Mouse (Mus musculus) heart, adult 18-20 months (tissue): Measurements from ENCODE around the gene Fignl1. TPM values are rescaled to one million over a fixed set of nuclear protein-coding genes. Genes with fewer than 3 reads are reported as not detected.

ENCODE experiments used
- DNase-seq, 2 experiments: peaks; one replicate each; pipeline ENCODE4 v3.0.0; 2021 to 2022; ENCODE audit warnings: mixed read lengths in 1 of 2
- long read RNA-seq, 2 experiments: library from polyadenylated mRNA; stranded (forward); transcript quantifications; one replicate each; pipeline ENCODE4 v2.0.0; 2021
- total RNA-seq, 2 experiments: library from RNA; stranded (reverse); gene quantifications; 2 replicates each; pipeline ENCODE4 v1.2.3; 2021

Gene Fignl1
- total RNA-seq: under 1 TPM; 0.44 to 0.62 TPM
- long read RNA-seq, experiment 1: 0 reads
- long read RNA-seq, experiment 2, partial matches to known transcripts: 0 of 1 reads
- long read RNA-seq, experiment 2, other reads (novel, unspliced or antisense): 0 of 1 reads

DNA sequence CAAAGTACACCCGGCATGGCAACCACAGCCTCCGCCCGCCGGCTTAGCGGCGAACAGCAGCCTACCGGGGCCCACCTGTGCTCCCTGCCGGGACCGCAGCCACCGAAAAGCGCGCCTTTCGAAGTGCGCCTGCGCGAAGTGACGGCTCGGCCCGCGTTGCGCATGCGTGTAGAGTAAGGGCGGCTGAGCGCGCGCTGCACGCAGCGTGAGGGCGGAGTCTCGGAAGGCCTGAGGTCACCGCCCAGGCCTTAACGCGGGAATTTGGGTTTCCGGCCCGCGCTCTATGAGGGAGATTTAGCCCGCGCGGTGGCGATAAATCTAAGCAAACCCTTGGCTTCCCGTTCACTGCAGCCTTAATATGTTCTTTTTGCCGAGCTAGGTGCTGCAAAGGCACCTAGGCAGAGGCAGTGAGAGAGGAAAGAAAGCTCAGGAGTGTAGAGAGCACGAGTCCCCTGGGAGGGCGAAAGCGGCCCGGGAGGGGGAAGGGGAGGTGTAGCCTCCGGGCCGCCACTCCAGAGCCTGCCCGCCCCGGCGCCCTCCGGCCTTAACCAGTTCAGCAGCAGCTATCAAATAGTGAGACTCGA is at the start of gene Fignl1:
TSS of gene Fignl1 (minus strand) at position 143 of the 584 bp plus-strand sequence.
- peak; percentile 96 to 98 for DNase-seq

DNA sequence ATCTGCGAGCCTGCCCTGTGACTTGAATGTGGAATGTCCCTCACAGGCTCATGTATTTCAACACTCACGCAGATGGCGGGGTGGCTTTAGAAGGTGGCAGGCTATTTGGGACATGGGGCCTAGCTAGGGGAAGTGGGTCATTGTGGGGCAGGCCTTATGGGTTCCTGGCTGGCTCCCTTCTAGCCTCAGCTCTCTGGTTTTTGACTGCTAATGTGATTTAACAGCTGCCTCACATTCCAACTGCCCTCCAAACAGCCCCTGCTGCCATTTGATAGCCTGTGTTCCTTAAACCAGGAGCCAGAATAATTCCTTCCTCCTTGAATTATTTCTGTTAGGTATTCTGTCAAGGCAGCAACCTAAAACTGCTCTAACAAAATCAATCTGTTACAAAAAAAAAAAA is 48.2 kb upstream of the Fignl1 start:
- DNase-seq: no peak

DNA sequence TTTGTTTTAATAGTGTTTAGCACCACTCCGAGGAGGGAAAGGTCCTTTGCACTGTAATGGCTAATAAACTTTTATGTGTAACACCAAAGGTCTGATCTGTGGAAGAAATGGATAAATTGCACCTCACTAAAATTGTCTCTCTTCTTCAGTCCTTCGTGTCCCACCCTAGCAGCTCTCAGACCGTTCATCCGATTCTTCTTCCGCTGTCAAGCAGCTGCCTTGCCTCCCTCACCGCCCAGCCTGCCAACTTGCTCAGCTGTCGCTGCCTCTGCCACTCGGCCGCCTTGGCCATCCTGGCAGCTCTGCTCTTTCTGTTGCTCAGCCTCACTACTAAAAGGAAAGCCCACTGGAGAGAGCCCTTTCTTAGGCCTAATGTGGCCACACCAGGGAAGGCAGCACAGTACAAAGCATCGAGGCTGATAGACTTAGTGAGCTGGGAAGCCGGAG is 46.9 kb upstream of the Fignl1 start:
- no peak for DNase-seq

DNA sequence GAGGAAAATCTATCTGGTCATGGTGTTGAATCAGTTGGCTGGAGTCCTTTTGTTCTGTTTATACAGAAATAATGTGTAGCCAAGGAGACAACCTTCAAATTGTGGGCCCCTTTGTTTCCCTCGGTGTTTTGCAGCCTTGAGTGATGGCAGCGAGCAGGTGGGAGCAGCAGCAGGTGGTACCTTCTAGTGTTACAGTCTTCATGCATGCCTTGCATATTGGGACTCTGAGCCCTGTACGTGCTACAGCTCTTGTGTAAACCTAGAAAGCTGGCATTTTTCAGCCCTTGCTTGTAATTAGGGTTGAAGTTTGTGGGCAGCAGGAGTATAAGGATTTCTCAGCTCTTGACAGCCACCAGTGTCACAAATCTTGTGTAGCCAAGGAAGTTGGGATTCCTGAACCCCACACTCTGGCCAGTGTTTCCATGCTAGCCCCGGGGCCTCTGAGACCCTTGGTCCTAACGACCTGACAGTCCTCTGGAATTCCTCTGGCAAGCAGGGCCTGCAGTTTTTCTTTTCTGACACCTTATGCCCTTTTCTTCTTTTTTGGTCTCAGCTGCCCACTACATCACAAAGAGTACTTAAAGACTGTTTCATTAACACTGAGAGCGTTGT is 46.4 kb upstream of the Fignl1 start:
- no peak for DNase-seq

DNA sequence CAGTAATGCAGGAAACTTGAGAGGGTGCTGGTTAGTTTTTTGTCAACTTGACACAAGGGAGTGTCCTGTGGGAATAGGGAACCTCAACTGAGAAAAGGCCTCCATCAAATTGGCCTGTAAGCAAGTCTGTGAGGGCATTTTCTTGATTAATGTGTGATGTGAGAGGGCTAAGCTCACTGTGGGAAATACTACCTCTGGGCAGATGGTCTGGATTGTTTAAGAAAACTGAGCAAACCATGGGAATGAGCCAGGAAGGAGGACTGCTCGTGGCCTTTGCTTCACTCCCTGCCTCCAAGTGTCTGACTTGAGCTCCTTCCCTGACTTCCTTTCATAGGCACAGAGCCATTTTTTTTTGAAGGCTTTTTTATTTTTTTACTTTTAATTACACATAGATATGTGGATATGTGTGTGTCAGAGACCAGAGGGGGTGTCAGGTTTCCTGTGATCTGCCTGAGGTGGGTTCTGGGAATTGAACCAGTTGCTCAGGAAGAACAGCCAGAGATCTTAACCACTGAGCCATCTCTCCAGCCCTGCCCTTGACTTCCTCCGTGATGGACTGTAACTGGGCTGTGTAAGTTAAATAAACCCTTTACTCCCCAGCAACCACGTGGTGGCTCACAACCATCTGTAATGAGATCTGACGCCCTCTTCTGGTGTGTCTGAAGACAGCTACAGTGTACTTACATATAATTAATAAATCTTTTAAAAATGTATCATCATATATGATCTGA is 45.1 kb upstream of the Fignl1 start:
- DNase-seq: no peak

DNA sequence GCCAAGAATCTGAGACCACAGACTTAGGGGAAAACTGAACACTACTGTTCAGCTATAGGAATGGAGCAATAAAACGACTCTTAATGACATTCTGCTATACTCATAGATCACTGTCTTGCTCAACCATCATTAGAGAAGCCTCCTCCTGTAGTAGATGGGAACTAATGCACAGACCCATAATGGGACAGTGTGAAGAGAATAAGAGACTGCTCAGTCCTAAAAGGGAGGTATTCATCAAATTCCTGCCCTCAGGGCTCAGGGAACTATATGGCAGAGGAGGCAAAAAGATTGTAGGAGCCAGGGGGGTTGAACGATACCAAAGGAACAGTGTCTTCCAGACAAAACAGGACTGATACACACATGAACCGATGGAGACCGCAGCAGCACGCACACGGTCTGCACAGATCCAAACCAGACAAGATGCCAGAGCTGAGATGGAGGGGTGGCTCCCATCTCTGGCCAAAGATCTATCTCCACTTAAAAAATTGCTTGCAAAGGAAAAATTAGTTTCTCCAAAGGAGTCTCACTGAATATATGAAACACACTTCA is 43.3 kb upstream of the Fignl1 start:
- no peak for DNase-seq

DNA sequence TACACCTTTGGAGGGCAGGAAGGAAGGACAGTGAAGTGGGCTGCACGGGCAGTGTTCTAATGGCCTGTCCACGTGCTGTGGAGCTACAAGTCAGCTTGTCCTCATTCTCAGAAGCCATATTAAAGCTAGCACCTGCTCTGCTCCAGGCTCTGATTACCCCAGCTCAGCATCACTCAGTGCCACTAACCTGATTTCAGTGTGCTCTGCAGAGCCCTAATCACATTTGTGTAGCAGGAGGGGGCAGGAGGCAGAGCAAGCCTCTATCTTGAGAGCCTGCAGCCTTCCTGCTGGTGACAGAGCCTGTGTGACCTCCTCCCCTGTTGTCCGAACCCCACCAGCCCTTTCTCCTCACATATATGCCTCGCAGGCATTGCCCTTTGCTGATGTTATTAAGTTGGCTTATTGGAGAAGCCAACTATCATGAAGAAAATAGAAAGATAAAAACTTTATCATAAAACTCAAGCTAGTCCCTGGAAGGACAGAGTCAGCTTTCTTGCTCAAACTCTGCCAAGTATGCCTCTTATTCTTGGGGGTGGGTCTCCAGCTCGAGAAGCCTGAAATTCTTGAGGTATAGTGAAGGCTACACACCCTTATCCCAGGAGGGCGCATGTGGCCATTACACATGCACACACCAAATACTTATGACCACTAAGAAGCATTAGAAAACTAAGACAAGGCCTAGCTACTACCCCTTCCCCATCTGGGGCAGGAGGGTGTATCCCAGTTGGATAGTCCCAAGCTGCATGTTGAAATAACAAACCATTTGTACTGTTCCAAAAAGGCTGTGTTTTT is 41.9 kb upstream of the Fignl1 start:
- no peak for DNase-seq

DNA sequence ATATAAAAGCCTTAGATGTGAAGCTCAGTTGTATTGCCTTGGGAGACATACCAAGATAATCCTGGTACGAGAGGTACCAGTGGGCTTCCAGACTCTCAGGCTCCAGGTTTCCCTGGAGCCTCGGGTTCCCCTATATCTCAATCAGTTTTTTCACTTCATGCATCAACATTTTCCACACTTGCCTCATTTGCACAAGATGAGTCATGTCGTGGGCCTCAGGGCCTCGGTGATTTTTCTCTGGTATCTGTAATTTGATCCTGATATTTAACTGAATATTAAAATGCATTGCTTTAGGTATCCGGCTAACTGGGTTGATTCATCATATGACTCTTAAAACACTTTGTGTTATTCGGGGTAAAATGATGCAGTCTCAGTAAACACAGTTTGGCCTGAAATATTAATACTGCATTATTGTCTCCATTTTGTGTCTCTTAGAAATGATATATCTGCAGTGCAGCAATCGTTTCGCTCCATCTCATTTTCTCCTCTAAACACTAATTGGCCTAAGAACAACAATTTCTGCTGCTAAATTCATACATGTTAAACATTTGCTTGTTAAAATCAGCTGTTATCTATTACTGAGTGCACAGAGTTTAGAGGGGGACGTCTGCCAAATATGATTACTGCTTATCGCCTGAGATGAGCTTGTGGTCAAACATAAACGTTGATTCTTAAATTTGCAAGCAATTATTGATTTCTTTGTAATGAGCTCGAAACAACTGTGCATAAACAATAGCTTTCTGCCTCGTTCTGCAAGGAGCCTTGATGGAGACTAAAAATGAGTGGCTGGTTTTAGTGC is 41.0 kb upstream of the Fignl1 start:
- no peak for DNase-seq

DNA sequence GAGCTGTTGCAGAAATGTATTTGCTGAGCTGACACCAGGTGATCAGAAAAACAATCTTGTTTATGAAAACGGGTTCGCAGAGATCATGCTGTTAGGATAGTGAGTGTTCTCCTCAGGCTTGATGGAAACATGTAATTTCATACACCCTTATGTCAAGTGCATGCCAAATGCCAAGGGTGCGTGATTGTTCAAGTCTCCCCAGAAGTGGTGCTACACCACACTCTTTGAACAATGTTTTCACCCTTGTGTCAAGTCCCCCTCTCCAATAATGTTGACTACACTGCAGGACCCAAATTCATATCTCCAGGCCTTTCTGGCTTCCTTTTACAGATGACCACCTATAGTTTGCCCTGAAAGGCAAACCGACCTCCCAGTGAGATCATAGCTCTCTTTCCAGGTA is 39.7 kb upstream of the Fignl1 start:
- no peak for DNase-seq

DNA sequence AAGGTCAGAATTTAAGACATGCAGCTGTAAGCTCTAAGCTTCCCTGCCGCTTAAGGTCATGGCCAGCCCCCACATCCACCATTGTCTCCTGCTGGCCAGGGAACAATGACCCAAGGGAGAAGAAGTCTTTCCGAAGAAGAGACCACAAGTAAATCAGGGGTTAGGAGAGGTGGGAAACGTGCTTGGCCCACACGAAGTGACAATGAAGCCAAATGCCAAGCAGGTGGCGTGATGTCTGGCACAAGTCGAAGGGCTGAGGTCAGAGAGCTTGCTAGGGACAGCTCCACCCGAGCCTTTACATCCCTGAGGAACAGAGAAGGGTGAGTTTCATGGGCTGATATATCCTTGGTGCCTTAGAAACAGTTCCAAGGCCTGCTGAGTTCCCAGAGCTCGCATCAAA is 36.3 kb upstream of the Fignl1 start:
- peak; percentile 45 to 61 for DNase-seq

DNA sequence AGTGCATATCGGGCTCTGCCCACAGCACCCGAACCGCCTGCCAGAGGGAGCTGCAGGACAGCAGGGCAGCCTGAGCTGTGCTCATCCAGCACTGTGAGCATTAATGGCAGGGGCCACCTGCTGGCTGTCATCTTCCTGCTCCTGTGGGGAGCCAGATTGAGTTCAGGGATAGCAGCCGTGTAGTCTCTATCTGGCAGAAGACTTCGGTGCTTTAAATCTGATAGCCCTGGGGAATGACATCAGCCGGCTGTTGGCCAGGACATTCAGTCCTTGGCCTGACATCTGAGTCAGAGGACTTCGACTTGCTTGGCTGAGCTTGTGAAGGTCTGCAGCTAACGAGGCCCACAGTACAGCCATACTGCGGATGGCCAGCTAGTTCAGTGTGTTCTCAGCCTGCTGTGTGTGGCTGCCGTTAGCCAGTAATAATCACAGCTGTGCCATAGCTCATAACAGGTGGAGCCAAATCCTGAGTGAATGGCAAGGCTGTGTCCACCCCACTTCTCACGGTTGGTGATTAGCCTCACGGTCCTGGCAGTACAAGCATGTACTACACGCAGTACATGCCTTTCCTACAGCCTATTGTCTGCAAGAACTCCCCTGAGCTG is 35.7 kb upstream of the Fignl1 start:
- DNase-seq: peak; percentile 91 to 94

DNA sequence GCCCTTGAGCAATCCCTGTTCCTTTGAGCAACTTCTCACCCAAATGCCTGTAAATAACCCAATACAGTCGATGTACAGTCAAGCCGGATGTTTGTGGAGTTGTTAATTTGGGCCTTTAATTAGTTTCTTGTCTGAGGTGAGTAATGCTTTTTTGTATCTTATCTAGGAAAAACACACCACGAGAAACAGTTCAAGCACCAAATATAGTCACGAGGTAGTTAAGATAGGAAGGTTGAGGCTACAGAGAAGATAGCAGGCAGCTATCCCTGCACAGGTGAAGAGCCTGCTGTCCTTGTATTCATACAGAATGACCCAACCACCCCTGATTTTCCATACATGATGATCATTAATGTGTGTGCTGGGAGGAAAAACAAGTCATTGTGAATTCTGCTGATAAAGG is 32.8 kb upstream of the Fignl1 start:
- no peak for DNase-seq

DNA sequence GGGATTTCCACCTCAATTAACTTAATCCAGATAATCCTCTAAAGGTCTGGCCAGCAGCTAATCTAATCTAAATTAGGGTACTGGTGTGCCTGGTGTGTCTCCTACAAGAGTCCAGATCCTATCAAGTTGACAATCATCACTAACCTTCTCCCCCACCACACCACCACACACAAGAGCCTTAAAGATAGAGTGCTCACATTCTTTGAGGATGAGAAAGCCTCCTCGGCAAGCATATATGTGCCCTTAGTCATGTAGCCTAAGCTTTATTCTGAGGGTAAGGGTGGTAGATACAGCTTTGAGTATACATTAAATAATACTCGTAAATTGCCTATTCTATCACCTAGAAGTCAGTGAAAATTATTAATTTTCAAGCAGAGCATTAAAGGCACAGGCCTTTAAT is 32.0 kb upstream of the Fignl1 start:
- no peak for DNase-seq

DNA sequence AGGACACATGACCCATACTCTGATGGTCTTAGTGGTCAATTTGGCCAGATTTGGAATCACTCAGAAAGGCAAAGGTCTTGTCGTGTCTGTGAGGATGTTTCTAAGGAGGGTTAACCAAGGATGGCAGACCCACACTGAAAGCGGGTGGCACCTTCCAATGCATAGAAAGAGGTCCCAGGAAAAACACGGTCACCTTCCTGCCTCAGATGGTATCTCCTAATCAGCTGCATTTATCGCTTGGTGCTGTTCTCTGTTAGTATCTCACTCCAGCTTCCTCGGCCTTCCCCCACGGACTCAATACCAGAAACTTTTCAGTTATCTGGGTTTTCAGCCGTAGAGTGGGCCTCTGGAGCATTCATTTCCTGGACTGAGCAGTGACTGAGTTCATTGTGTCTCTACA is 31.1 kb upstream of the Fignl1 start:
- no peak for DNase-seq

DNA sequence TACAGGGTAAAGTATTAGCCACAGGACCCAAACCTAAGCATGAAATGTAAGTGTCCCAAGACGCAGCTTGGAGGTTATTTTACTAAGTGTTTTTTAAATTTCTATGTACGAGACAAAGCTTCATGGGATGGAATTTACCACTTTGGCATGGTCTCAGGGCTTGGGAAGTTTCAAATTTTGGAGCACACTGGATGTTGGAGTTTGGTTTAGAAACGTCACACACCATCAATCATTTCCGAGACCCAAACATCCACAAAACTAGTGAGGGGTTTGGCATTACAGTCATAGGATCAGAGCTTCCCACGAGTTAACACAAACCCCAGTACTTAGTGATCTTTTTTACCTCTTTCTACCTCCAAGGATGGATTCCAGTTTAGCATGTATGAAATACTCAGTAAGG is 28.6 kb upstream of the Fignl1 start:
- DNase-seq: no peak

DNA sequence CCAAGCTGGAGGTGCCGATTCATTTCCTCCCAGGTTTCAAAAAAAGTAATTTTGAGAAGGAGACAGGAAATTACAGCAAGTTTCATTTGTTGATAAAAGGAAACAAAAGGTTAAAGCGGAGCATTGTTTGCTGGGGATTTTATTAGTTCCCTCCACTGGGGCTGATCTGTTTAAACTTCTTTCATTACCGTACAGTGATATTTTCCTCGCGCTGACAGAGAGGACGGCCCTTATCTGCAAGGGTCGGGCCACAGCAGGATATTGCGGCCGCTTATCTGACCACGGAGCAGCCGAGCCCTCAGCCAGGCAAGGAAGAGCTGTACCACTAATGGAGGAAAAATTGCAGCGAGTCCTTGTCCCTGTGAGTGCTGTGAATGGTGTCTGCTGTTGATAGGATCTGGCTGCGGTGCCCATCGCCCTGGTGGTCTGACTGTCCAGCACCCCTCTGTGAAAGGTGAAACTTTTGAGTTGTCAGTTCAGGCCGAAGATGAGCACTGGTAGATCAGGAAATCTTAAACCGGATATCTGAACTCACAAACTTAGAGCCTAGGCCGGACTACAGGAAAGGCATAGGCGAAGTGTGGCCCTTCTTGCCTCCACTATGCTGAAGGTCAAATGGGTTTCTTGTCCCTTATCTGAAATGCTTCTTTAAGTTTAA is 28.1 kb upstream of the Fignl1 start:
- peak; percentile 61 to 65 for DNase-seq

DNA sequence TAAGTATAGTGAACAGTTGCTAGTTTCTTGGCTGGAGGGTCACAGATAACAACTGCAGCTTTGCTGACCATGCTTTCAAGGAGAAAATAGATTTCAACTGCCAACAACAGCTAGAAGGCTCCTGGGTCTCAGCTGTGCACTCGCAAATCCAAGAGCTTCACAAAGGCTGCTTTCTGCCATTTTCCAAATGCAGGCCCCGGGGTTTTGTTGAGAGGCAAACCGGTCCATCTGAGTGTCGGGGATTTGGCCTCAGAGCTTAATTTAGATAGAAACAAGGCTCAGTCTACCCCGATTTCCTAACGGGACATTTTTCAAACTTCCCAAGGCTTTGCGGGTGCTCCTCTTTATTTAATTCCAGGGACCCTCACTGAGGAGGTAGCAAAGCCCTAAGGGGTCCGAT is 27.5 kb upstream of the Fignl1 start:
- peak in 1 of 2 experiments; percentile 55 for DNase-seq

DNA sequence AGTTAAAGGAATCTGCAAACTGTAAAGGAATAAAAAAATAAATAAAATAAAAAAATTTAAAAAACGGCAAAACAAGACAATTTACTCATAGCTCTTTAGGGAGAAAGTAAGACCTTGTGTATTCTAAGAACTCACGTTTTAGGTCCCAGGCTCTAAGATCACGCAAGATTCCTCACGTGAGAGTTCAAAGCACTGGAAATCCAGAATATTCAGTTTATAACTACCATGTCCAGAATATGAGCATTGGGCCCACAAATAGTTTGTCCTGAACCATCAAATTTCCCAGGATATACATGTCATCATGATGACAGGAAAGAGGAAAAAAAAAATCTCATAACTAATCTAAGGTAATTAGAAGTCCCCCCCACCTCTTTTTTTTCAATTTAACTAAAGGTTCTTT is 27.0 kb upstream of the Fignl1 start:
- DNase-seq: no peak

DNA sequence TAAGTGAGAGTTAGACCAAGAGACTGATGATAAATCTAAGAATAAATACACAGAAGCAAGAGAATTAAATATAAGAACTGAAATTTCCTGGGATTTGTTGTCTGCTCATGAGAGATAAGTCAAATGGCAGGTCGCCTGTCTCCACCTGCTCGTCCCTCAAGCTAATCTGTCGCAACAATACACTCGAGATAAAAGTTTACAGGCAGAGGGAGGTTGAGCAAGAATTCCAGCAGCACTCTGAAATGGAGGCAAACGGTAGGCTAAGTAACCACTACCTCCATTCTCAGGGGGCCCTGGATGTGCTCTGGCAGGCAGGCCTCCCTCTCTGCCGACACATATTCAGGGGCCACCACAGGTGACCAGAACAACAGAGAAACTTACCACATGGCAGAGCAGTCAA is 26.6 kb upstream of the Fignl1 start:
- DNase-seq: no peak

DNA sequence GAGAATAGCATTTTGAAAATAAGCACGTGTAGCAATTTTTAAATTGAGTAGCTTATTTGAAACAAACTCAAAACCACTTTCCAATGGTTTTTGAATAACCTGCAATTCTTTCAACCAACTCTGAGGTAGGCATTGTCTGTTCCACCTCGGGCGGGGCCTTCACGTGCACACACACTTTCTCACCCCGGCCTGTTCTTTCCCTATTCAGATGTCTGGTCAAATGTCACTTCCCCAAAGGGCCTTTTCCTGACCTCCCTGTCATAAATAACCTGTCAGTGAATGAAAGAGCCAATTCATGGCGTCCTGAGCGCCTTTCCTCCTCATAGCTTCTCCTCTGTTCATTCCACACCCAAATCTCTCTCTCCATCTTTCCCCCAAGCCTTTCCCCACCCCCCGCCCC is 24.3 kb upstream of the Fignl1 start:
- no peak for DNase-seq

DNA sequence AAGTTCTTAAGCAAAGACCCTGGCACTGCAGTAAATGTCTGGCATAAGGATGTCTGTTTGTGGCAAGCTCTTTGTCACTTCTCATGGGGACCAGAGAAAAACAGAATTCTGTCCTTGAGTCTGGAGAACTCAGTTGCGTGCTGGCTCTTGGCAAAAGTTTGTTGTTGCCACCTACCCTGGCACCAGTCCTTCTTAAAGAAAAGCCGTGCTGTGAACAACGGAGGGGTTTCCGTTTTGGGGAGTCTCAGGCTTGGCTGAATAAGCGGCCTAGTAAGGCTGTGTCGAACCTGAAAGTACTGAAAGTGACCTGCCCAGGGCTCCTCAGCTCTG is 24.0 kb upstream of the Fignl1 start:
- DNase-seq: peak in 1 of 2 experiments; percentile 44
